Mouse (Mus musculus) CH12.LX (cell line): ENCODE results near the gene Ina.

Experiments used
- CTCF ChIP-seq, 2 experiments: IDR thresholded peaks in 1 of 2; conservative IDR thresholded peaks in 1 of 2; 2 replicates each; pipeline ENCODE4 v1.5.1; 2011 to 2012; ENCODE audit warnings: low read depth in 2 of 2, low read length in 2 of 2, improper control_type of control experiment in 1 of 2, inconsistent platforms in 1 of 2, mild to moderate bottlenecking in 1 of 2, moderate library complexity in 1 of 2
- EP300 ChIP-seq: IDR thresholded peaks from 2 replicates; pipeline ENCODE4 v1.6.1; 2011; ENCODE audit warnings: low read length, improper control_type of control experiment
- HCFC1 ChIP-seq: IDR thresholded peaks from 2 replicates; pipeline ENCODE4 v1.6.1; 2012; ENCODE audit warnings: low read depth, mild to moderate bottlenecking, inconsistent platforms, low read length, improper control_type of control experiment
- MAX ChIP-seq: IDR thresholded peaks from 2 replicates; pipeline ENCODE4 v1.6.1; 2011; ENCODE audit warnings: low read length, improper control_type of control experiment
- MYC ChIP-seq: IDR thresholded peaks from 2 replicates; pipeline ENCODE4 v1.6.1; 2011; ENCODE audit warnings: low read depth, mild to moderate bottlenecking, improper control_type of control experiment, low read length
- POLR2A ChIP-seq: IDR thresholded peaks from 2 replicates; pipeline ENCODE4 v1.6.1; 2011; ENCODE audit warnings: low read depth, mild to moderate bottlenecking, improper control_type of control experiment, low read length
- POLR2AphosphoS2 ChIP-seq: IDR thresholded peaks from 2 replicates; pipeline ENCODE4 v1.6.1; 2011; ENCODE audit warnings: low read depth, low read length, improper control_type of control experiment
- SIN3A ChIP-seq: IDR thresholded peaks from 2 replicates; pipeline ENCODE4 v1.6.1; 2012; ENCODE audit warnings: low read length, improper control_type of control experiment, inconsistent platforms
- TBP ChIP-seq: conservative IDR thresholded peaks from 2 replicates; pipeline ENCODE4 v1.6.1; 2011; ENCODE audit warnings: low read depth, low read length, improper control_type of control experiment
- ZKSCAN1 ChIP-seq: IDR thresholded peaks from 2 replicates; pipeline ENCODE4 v1.6.1; 2012; ENCODE audit warnings: low read depth, inconsistent platforms, low read length, improper control_type of control experiment, borderline replicate concordance

GRCm38 (mm10) chr19:47005873-47006272 is 8.6 kb upstream of the Ina start:
- TF ChIP-seq MAX (no peak), CTCF (conservative IDR thresholded peaks at IDR 0.05 in 1 of 2, IDR thresholded peaks at IDR 0.05 in 1 of 2; ENCODE audit: low read depth in 2 of 2, low read length in 2 of 2) (no peak), MYC (no peak), POLR2A (no peak), EP300 (no peak), POLR2AphosphoS2 (no peak), SIN3A (no peak), HCFC1 (no peak), TBP (no peak), ZKSCAN1 (no peak)
